Comparison of ENCODE assay signal across 14 mouse cellular contexts in genomic region chr10:21085044-21085443, GRCm38 (mm10).
"Had no signal": no experiment of that assay in that cellular context is flagged by ENCODE, and none has a peak within 500 bp of the region (broad histone marks: within the 10 kb centered on the region; RNA-seq: fewer than 3 reads in every experiment).

No protein-coding gene starts in this region.

- H3K27ac ChIP-seq: liver, embryonic 12.5 days; liver, embryonic 14.5 days; midbrain, embryonic 12.5 days; neural tube, embryonic 12.5 days had no signal

- H3K4me2 ChIP-seq: liver, embryonic 12.5 days; lung, embryonic 14.5 days; midbrain, embryonic 12.5 days; neural tube, embryonic 12.5 days had no signal

- H3K9me3 ChIP-seq: liver, embryonic 12.5 days; midbrain, embryonic 12.5 days; neural tube, embryonic 12.5 days had no signal

- DNase-seq: lung, adult 18-20 months; lung, embryonic 14.5 days; lung, postnatal 10 days; lung, postnatal 4 days; right cerebral cortex, postnatal 25 days; right cerebral cortex, postnatal 4 days; spleen, adult 18-20 months; thymus, adult 18-20 months; thymus, postnatal 14 days; thymus, postnatal 36 days had no signal

- H3K4me3 ChIP-seq: liver, embryonic 12.5 days; midbrain, embryonic 12.5 days; neural tube, embryonic 12.5 days had no signal

- H3K9ac ChIP-seq: liver, embryonic 12.5 days; liver, embryonic 14.5 days; lung, embryonic 14.5 days; midbrain, embryonic 12.5 days; neural tube, embryonic 12.5 days had no signal

- H3K36me3 ChIP-seq: liver, embryonic 12.5 days; midbrain, embryonic 12.5 days had no signal

- H3K27me3 ChIP-seq: liver, embryonic 12.5 days had no signal

- H3K4me1 ChIP-seq: liver, embryonic 12.5 days had no signal

- ATAC-seq: liver, embryonic 12.5 days had no signal
